Mouse (Mus musculus) lung, embryonic 14.5 days (tissue): ENCODE measurements around the gene Trim41. TPM values are rescaled to one million over a fixed set of nuclear protein-coding genes. Genes with fewer than 3 reads are reported as not detected.
"Not testable (repeated sequence)": the region's sequence is repeated elsewhere in the genome, so short reads cannot be mapped to it uniquely, and the experiment has no call there.

Experiments
- ATAC-seq: fragments of 200-750 bp; cut with Nextera tagmentation; 2 replicates; pipeline ENCODE4 v1.8.0; 2017; ENCODE audit warnings: mild to moderate bottlenecking, moderate TSS enrichment, moderate library complexity; ENCODE audit not compliant: insufficient read depth
- DNase-seq: peaks from one replicate; pipeline ENCODE4 v3.0.0-alpha.2; 2015
- H3K27ac ChIP-seq: fragments of 300-500 bp; sonication (generic); 2 replicates; pipeline ENCODE4 v1.5.1; 2014; ENCODE audit warnings: low read depth, mild to moderate bottlenecking, moderate library complexity
- H3K27me3 ChIP-seq: fragments of 300-500 bp; sonication (generic); 2 replicates; pipeline ENCODE4 v1.6.1; 2014; ENCODE audit warnings: low read length, control low read depth; ENCODE audit not compliant: insufficient read depth
- H3K36me3 ChIP-seq: fragments of 300-500 bp; sonication (generic); 2 replicates; pipeline ENCODE4 v1.6.1; 2014; ENCODE audit warnings: control low read depth; ENCODE audit not compliant: insufficient read depth
- H3K4me1 ChIP-seq: fragments of 300-500 bp; sonication (generic); 2 replicates; pipeline ENCODE4 v1.6.1; 2014; ENCODE audit warnings: antibody characterized with exemption, control low read depth; ENCODE audit not compliant: insufficient read depth
- H3K4me2 ChIP-seq: fragments of 300-500 bp; sonication (generic); 2 replicates; pipeline ENCODE4 v1.6.1; 2014; ENCODE audit warnings: mild to moderate bottlenecking
- H3K4me3 ChIP-seq: fragments of 300-500 bp; sonication (generic); 2 replicates; pipeline ENCODE4 v1.5.1; 2014; ENCODE audit warnings: low read depth, low read length
- H3K9ac ChIP-seq: fragments of 300-500 bp; sonication (generic); 2 replicates; pipeline ENCODE4 v1.6.1; 2014
- H3K9me3 ChIP-seq: fragments of 300-500 bp; sonication (generic); 2 replicates; pipeline ENCODE4 v1.6.1; 2016; ENCODE audit warnings: low read depth, low read length, control low read depth
- CTCF ChIP-seq: IDR thresholded peaks from 2 replicates; pipeline ENCODE4 v1.5.1; 2016; ENCODE audit warnings: antibody characterized with exemption, low read depth
- WGBS: fragments of 180-500 bp; shearing (Covaris S2); extraction: QIAGEN DNeasy Blood & Tissue Kit; methylation state at CpG from one replicate; pipeline ENCODE4 v1.1.7; 2014; 5-methylcytosine and 5-hydroxymethylcytosine counted together
- polyA plus RNA-seq: library from polyadenylated mRNA; unstranded; fragments of >200 nt; fragmentation: Nextera tagmentation; extraction: Ambion mirVana; gene quantifications from 2 replicates; pipeline ENCODE4 v1.2.1, GENCODE M21; 2014

The Trim41 gene
- polyA plus RNA-seq, 1 experiment from 2014 or later: 4.6 TPM

- DNase-seq: no peak
Observed at GRCm38 (mm10) chr11:48830279-48830678, 13.1 kb upstream of the Trim41 start.

DNA sequence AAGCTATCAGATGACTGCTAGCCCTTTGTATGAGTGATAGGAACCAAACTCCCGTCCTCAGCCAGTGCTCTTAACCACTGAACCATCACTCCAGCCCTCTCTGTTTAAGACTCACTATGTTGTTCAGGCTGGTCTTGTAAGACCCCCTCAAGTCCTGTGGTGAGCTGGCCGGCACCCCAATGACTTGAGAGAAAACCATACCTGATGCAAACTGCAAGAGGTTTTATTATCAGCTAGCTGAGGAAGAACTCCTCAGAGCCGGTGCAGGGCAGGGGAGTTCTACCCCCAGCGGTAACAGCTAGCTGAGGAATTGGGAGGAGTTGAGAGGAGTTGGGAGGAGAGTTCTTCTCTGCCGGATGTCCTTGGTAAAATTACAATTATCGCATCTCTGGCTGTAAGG lies 10.8 kb upstream of the Trim41 start:
- Histone ChIP-seq H3K9me3 (no peaks in the 10 kb centered on the region), H3K9ac (no peak overlapping the region), H3K4me2 (no peak overlapping the region), H3K36me3 (no peaks in the 10 kb centered on the region), H3K27ac (no peak overlapping the region), H3K4me1 (no peaks in the 10 kb centered on the region), H3K27me3 (peaks cover 11% of the 10 kb centered on the region; the same call in 1 of the 2 replicates), H3K4me3 (no peak overlapping the region)
- ATAC-seq (no peak), DNase-seq (no peak)
- no peak for TF ChIP-seq CTCF
- WGBS: 70% methylated on average over 6 of the region's 6 CpGs

More at GRCm38 (mm10) chr11:48830279-48830678, 13.1 kb upstream of the Trim41 start:
- 41% methylated on average over 2 of the region's 2 CpGs for WGBS
- no peak for TF ChIP-seq CTCF
- Histone ChIP-seq H3K36me3 (no peaks in the 10 kb centered on the region), H3K4me1 (no peaks in the 10 kb centered on the region), H3K4me2 (no peak overlapping the region), H3K9ac (no peak overlapping the region), H3K4me3 (no peak overlapping the region), H3K27ac (no peak overlapping the region), H3K27me3 (no peaks in the 10 kb centered on the region), H3K9me3 (no peaks in the 10 kb centered on the region)
- ATAC-seq: no peak

GRCm38 (mm10) chr11:48826752-48827096 lies 9.6 kb upstream of the Trim41 start:
- WGBS: 0% methylated on average over 6 of the region's 6 CpGs
- peak; percentile 42; the same call in 1 of the 2 replicates for ATAC-seq

DNA sequence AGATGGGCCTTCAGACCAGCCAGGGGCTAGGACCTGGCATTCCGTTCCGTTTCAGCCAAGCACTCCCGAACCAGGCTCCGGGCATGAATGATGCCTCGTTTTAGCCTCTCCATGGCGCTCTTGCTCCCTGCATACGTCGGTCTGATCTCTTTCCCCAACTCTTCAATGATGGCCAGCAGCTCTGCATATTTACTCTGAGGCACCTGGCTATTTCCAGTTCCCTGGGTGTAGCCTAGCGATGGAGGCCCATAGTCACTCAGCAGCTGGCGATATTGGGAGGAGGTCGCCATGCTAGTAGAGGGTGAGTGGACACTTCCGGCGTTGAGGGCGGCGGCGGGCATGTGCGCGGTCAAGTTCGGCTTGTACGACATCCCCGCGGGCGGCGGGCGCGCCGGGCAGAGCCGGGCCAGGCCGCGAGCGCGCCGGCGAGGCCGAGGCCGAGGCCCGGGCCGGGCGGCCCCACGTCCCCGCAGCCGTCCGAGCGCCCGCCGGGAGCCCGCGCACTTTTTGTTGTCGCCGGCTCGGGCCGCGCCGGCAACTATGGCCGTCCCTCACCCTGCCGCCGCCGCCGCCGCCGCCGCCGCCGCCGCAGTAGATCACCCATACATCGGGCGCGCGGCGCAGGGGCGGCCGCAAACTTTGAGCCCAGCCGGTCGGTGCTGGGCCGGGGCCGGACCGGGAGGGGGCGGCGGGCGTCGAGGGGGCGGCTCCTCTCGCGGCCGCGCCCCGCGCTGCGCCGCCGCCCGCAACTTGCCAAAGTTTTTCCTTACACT lies 9.0 kb upstream of the Trim41 start, which contains the start of the genes Trim7 and Gm12184:
TSS of gene Trim7 (plus strand) at position 162 of the 773 bp plus-strand sequence.
TSS of gene Gm12184 (minus strand) at position 677 of the 773 bp plus-strand sequence.
- Histone ChIP-seq H3K27ac (peak within 1 kb of the TSS; percentile 33), H3K9ac (peak within 1 kb of the TSS; percentile 52), H3K4me2 (peak within 1 kb of the TSS; percentile 79), H3K27me3 (peaks cover 11% of the 10 kb centered on the region; the same call in 1 of the 2 replicates), H3K4me3 (peak within 1 kb of the TSS; percentile 44)
- not testable (repeated sequence) for H3K36me3 ChIP-seq, H3K4me1 ChIP-seq, H3K9me3 ChIP-seq, DNase-seq
- under 1% methylated on average over 33 of the region's 92 CpGs for WGBS
- ATAC-seq: peak; percentile 80

More at GRCm38 (mm10) chr11:48826752-48827096, 9.6 kb upstream of the Trim41 start:
- Histone ChIP-seq H3K27ac (peak overlapping the region; percentile 33), H3K4me3 (peak overlapping the region; percentile 44), H3K9ac (peak overlapping the region; percentile 52), H3K4me1 (no peaks in the 10 kb centered on the region), H3K27me3 (peaks cover 11% of the 10 kb centered on the region; the same call in 1 of the 2 replicates), H3K4me2 (peak overlapping the region; percentile 60), H3K36me3 (no peaks in the 10 kb centered on the region), H3K9me3 (no peaks in the 10 kb centered on the region)
- DNase-seq: peak; percentile 59
- TF ChIP-seq CTCF: no peak

- H3K9ac ChIP-seq: peak overlapping the region; percentile 26
- peaks cover 11% of the 10 kb centered on the region; the same call in 1 of the 2 replicates for H3K27me3 ChIP-seq
- H3K27ac ChIP-seq: no peak overlapping the region
- H3K4me1 ChIP-seq: no peaks in the 10 kb centered on the region
- no peak for DNase-seq
- no peaks in the 10 kb centered on the region for H3K9me3 ChIP-seq
- H3K4me3 ChIP-seq: peak overlapping the region; percentile 40
- ATAC-seq: no peak
- H3K4me2 ChIP-seq: peak overlapping the region; percentile 79
- WGBS: 3% methylated on average over 22 of the region's 22 CpGs
- no peak for TF ChIP-seq CTCF
- no peaks in the 10 kb centered on the region for H3K36me3 ChIP-seq
Observed at GRCm38 (mm10) chr11:48824311-48824830, 7.2 kb upstream of the Trim41 start.

DNA sequence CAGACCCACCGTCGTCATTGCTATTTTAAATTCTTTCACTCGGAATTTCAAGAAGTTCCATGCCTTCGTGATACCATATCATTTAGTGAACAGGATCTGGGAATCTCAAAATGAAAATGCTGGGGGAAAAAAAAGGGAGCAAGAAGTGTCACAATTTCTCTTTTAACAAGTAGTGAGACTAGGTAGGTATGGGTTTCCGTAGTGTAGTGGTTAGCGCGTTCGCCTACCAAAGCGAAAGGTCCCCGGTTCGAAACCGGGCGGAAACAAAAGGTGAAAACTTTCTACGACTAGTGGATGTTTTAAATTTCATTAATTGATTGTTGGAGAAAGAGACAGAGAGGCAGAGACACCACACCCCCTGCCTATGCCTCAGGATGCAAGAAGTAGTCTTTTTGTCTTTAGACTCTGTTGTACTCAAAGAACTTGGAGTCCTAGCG lies 6.4 kb upstream of the Trim41 start:
- TF ChIP-seq CTCF: no peak
- no peaks in the 10 kb centered on the region for H3K4me1 ChIP-seq
- ATAC-seq (peak; percentile 26), DNase-seq (peak; percentile 91)
- H3K27me3 ChIP-seq: peaks cover 11% of the 10 kb centered on the region; the same call in 1 of the 2 replicates
- WGBS: under 1% methylated on average over 15 of the region's 15 CpGs
- no peaks in the 10 kb centered on the region for H3K36me3 ChIP-seq
- H3K4me3 ChIP-seq: peak overlapping the region; percentile 40
- no peak overlapping the region for H3K27ac ChIP-seq
- H3K9ac ChIP-seq: peak overlapping the region; percentile 32
- H3K9me3 ChIP-seq: no peaks in the 10 kb centered on the region
- H3K4me2 ChIP-seq: peak overlapping the region; percentile 79
